Mouse (Mus musculus): ENCODE measurements around the gene Brd4.

- TF ChIP-seq CTCF (IDR thresholded peaks at IDR 0.05; ENCODE audit: low read depth) = no peak
- no peak for TF ChIP-seq EP300 (optimal IDR thresholded peaks at IDR 0.05)
Measured at GRCm38 (mm10) chr17:32166687-32167086, 117.8 kb downstream of the Brd4 start, which contains the start of gene Notch3.
